Mouse (Mus musculus) liver (tissue): ENCODE measurements around the gene Msl3.
"Not testable (repeated sequence)": the region's sequence is repeated elsewhere in the genome, so short reads cannot be mapped to it uniquely, and the experiment has no call there.

Experiments
- DNase-seq: peaks from one replicate; pipeline ENCODE4 v3.0.0-alpha.2; 2020; ENCODE audit warnings: mixed read lengths

Msl3 gene

DNA sequence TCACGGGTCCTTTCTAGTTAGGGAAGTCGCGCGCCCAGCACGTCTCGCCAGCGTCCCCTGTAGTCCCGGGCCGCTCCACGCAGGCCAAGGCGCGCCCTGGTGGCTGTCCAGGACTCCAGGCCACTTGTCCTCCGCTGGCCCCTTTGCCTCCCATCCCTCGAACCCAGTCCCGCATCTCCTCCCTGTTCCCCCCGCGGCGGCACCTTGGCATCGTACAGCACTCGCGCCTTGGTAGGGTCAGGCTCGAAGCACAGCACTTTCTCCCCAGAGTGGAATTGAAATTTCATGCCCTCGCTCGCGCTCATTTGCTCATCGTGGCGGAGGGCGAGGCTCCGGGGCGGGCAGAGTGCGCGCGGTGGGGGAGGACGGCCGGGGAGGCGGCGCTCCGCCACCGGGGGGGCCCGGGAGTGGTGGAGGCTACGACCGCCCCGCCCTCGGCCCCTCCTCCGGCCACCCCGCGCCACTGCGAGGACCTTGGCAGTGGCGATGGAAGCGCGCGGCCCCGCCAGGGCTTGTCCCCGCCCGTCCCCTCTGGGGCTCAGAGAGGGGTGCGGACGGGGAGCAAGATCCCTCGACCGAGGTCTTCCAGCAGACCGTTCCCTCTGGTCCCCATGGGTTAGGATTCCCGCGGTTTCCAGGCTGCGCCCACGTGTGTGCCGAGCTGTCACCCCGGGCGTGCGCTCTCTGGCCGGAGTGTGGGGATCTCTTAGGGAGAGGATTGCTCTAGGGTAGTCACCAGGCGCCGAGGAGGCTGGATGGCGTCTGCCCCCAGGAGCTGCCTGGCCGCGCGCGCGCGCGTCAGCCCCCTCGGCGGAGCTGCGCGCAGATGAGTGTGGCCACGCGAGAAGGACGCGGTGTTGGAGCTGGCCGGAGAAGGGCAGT lies at the start of gene Msl3:
TSS of gene Msl3 (minus strand) at position 374 of the 882 bp plus-strand sequence.
- peak; percentile 88 for DNase-seq

DNA sequence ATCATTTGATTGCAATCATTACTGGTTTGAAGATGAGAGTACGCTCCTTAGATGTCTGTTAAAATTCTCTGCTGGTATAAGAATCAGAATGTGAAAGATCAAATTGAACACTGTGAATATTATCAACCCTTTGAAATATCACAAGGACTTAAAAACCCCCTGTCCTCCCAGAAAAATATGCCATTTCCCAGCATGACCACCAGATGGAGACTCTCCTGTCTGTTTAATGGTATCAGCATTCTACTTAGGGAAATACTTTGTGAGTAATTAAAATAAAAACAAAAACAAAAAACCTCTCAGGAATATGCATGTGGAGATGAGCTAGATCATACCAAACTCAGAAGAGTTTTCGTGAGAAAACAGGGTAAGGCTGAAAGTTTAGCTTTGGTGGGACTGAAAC lies 44.3 kb upstream of the Msl3 start:
- DNase-seq = no peak

DNA sequence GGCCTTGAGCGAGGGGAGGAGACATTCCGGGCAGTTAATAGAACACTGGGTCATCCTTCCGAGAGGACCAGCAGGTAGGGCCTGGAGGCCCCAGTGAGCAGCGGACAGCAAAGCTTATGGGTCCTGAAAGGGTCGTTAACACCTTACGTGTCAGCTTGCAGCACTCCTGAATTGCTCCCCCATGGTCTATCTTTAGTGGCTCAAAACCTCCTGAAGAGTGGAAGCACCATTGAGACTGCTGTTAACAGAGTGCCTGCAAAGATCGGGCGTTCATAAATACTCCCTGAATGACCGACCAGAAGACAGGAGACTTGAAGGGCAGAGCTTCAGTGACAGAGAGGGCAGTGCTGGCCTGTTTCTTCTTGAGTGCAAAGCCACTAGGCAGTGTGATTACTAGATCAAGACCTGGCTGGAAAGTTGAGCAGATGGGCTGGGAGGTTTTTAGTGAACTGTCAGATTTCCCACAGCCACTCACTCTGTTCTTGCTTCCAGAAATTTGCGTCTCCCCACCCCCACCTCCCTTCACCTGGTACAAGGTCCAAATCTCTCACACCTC lies 787 bp upstream of the Msl3 start:
- no peak for DNase-seq

DNA sequence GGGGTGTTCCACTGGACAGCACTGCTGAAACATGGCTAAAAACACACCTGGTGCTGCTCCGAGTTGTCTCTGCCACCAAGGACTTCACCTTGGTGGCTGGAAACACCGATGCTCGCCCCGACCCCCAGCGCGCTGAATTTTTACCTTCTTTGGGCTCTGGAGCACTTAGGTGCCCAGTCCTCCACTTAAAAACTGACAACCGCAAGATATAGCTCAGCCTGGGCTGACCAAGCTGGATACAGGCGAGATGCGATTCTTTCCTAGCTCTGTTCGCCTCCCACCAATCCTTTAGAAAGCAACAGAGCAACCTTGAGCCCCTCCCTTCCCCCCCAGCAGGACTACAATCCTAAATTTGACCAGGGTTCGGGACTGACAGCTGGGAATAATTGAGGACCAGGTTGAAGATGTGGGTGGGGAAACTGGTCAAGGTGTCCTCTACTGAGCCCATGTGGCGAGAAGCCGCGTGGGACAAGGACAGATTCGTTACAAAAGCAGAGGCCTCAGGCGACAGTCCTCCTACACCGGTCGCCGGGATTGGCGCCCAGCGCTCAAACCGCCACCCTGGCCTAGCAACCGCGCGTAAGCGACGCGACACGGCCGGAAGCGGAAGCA lies 679 bp downstream of the Msl3 start:
- DNase-seq = no peak

DNA sequence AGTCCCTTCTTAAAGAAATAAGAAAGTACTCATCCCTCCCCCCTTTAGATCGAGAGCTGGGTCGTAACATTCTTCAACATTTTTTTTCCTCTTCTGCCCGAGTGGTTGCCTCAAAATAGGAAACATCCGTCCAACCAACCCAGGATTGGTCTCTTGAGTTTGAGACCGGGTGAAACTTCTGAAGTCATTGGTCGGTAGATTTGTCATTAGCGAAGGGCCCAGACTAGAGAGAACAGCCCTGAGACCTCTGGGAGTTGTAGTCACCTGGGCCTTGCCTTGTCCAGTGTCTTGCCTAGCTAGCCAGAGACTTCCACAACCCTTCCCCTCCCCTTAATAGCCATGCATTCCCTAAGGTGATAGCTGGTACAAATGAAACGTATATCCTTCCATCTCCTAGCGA lies 1.3 kb downstream of the Msl3 start:
- DNase-seq = peak; percentile 63

DNA sequence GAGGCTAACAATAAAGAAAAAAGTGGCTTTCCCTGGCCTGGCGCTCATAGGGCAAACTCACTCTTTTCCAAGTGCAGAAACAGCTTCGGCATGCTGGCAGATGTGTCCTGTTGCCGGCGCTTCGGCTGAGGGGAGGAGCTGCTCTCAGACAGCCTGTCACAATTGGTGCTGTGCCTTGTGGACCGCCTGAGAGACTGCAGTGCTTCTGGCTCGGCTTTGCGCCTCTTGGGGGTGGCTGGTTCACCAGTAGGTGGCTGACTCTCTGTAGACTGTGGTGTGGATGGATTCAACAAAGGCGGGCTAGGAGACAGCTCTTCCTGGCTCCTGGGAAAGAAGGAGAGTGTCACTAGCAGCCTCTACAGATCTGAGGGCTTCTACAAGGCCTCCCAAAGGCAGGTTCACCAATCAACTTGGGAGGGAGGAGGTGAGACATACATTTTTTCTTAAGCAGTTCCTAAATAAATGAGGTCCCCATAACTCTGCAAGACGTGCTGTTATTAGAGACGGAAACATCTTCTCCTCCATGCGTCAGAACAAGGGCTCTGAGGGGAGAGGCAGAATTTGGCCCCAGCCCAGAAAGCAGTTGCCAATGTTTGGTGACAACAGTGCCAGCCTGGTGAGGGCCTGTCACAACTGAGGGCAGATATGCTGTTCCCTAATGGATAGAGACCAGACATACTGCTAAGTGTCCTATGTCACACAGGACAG lies 9.6 kb downstream of the Msl3 start:
- peak; percentile 2 for DNase-seq

DNA sequence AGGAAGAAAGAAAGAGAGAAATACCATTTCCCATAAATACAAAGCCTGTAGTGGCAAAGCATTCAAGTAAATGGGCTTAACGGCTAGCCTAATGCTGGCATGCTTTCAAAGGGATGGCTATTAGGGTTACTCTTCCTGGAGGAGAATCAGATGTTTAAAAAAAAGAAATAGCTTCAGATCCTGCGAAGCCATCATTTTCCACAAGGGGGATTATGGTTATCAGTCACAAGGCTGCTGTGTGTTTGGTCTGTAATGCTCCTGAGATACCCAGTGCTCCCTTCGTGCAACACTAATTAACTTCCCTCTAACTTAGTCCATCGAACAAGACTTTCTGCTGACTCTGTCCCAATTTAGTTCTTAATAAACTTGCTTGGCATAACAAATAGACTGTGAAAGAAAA lies 13.5 kb downstream of the Msl3 start:
- DNase-seq = no peak

DNA sequence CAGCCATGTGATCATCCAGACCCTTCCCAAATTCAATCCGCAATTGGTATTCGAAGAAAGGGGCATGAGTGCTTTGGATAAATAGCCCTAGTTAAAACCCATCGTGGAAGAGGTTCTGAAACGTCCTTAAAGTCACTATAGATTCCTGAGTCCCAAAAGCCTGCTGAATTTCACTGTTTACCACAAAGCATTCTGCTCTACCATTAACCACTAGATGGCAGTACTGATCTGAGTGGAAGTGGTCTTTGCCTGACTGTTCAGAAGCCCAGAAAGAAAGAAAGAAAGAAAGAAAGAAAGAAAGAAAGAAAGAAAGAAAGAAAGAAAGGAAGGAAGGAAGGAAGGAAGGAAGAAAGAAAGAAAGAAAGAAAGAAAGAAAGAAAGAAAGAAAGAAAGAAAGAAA lies 13.9 kb downstream of the Msl3 start:
- not testable (repeated sequence) for DNase-seq

DNA sequence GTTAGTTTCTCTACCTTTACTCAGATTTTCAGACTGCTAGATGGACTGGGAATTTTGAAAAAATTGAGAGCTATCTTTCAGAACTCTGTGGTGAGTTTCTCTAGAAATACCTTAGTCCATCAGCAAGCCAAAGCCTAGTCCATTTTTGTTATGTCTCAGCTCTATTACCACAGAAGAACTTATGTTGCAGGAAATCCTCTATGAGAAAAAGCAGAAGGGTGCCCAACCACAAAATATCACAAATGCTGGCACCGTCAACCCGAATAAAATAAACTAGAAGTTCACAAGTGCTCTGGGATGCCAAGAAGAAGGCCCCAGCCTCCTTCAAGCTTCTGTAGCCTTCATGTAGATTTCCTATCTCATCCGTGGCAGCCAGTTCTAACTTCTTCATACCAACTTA lies 14.4 kb downstream of the Msl3 start:
- DNase-seq = no peak

DNA sequence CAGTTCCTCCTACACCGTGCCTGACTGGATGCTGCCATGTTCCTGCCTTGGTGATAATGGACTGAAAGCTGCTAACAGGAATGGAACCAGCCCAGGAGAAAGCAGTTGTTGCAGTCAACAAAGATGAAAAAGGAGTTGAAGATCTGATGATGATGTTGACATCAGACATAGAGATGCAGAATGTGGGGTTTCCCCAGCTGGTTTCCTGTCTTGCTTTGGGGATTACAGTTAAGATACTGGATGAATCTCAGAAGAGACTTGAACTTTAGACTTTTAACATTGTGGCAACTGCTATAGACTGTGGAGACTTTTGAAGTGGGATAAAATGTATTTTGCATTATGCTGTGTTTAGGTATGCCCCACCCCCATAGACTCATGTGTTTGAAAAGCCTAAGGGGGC lies 15.9 kb downstream of the Msl3 start:
- DNase-seq = no peak

DNA sequence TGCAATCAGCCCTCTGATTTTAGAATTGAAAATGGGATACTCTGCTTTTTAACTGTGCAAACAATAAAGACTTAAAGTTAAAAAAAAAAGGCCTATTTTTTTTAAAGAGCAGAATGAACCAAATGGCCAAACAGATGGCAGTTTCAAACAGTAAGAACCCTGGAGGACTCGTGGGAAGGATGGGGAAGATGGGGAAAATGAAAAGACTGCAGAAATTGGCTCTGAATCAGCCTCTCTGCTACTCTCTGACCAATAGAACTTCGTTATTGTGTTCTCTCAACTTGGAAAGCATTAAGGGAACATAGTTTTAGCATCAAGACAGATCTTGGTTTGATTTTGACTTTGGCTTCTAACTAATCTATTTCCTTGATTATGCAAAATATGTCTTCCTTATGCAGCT lies 24.4 kb downstream of the Msl3 start:
- no peak for DNase-seq

DNA sequence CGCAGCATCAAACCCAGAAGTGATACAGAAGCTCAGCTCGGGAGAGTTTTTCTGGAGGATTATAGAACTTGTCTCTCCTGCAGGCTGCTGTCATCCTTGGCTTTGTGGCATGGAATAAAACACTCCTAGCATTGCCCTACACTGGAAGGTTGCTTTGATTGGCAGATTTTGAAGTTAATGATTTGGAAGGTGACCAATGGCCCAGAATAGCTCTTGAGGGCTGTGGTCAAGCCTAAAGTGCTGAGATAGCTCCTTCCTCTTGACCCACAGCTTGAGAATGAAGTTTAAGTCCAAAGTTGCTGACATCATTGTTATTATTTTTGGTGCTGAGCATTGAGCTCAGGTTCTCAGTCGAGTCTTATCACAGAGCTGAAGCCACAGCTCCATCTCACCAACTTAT lies 26.0 kb downstream of the Msl3 start:
- no peak for DNase-seq

DNA sequence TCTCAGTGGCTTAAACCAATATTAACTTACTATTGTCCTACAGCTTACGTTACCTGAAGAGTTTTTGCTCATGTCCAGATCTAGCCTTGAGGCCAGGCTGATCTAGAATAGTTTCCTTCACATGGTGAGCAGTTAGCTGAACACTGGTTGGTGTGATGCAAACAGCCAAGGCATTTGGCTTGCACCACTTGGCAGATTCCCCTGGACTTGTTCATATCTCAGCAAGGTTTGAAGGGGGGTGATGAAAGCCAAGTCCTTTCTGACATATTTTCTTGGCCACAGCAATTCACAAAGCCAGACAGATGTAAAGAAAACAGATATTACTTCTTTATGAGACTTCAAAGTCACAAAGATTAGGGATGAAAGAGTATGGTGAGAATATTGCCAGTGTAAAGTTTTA lies 30.2 kb downstream of the Msl3 start:
- DNase-seq = no peak

DNA sequence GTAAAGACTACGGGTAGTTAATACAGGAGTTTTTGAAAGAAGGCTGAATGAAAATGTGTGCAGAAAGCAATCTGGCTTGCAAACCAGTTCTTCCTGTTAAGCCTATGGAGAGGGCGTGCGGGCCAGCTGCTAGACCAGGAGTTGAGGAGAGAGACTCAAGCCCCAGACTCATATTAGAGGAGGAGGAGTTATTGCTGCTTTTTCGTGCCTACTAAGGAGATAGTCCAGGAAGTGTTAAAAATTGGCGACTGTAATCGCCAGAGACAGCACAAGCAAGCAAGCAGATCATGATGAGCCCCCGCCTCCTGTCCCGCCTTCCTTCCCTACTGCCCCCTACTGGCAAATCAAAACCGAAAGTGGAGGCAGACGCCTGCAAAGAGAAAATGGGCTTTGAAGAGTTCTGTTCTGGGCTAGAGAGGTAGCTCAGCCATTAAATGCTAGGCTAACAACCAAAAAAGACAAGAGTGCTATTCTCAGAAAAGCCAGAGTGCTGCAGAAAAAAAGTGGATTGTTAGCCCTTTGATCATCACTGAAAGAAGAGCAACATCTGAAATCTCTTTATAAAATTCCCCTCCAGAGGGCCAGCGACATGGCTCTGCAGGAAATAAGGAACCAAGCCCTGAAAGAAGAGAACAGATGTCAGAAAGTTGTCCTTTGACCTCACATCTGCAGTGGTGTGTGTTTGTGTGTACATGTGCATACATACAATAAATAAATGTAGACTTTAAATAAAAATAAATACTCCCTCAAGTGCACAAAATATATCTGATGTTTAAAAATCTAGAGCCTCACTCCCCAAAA lies 33.9 kb downstream of the Msl3 start:
- peak; percentile 60 for DNase-seq
